ENCODE assay signal across 15 mouse cellular contexts in the genomic region with DNA sequence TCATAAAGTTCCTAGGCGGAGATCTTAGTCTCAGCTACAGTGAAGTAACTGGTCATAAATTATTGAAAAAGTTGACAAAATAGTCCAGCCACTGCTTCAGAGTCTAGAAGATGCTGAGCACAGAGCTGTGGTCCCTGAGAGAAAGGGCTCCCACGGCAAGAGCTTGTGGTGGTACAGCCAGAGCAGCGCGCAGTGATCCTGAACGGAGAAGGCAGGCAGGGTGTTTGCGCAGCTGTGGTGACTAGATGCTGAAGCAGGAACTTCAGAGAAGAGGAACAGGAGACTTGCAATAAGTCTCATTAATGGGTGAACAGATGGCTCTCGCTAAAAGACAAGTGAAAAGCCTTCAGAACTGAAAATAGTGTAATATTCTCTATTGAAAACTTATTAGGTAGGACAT.
A peak's percentile ranks its signal among the peaks of the same experiment; 100 is the strongest.
DNase-seq lines count a peak whose midpoint lies in the region; ATAC-seq lines count a peak whose summit lies in the region.
"Had no signal": no experiment of that assay in that cellular context is flagged by ENCODE, and none has a peak within 500 bp of the region (broad histone marks: within the 10 kb centered on the region; RNA-seq: fewer than 3 reads in every experiment).

No protein-coding gene starts in this region.

- 82% methylated on average over 7 of the region's 7 CpGs for WGBS in neural tube, embryonic 15.5 days
- WGBS in midbrain, embryonic 11.5 days: 89% methylated on average over 7 of the region's 7 CpGs

- no peak overlapping the region for H3K4me3 ChIP-seq in neural tube, embryonic 15.5 days (replicated peaks)
- H3K4me3 ChIP-seq in midbrain, embryonic 11.5 days (ENCODE audit: low read depth, low read length): no peak overlapping the region
- H3K4me3 ChIP-seq: heart, adult 2 months; limb, embryonic 15.5 days; lung, embryonic 15.5 days; midbrain, embryonic 12.5 days had no signal

- no peak overlapping the region for H3K4me2 ChIP-seq in neural tube, embryonic 15.5 days
- H3K4me2 ChIP-seq in midbrain, embryonic 11.5 days: no peak overlapping the region
- H3K4me2 ChIP-seq: limb, embryonic 15.5 days; lung, embryonic 15.5 days; midbrain, embryonic 12.5 days had no signal

- 0 out of 2 replicates have a peak, but pooled peaks cover under 1% of the 10 kb centered on the region for H3K4me1 ChIP-seq in neural tube, embryonic 15.5 days
- H3K4me1 ChIP-seq in midbrain, embryonic 11.5 days (ENCODE audit: control insufficient read depth, insufficient read depth, low read length): no peaks in the 10 kb centered on the region; the same call in 1 of the 2 replicates
- H3K4me1 ChIP-seq: midbrain, embryonic 12.5 days had no signal

- H3K36me3 ChIP-seq in neural tube, embryonic 15.5 days: no peaks in the 10 kb centered on the region
- H3K36me3 ChIP-seq in splenic B cell, adult 2 months (ENCODE audit: control insufficient read depth, insufficient read depth, low read length, poor library complexity, severe bottlenecking): no peaks in the 10 kb centered on the region
- no peaks in the 10 kb centered on the region for H3K36me3 ChIP-seq in midbrain, embryonic 11.5 days (ENCODE audit: control insufficient read depth, insufficient read depth, low read length)
- H3K36me3 ChIP-seq: limb, embryonic 15.5 days; lung, embryonic 15.5 days; midbrain, embryonic 12.5 days had no signal

- ATAC-seq in neural tube, embryonic 15.5 days (ENCODE audit: low FRiP score): no peak
- ATAC-seq in hematopoietic stem cell, adult 5-6 weeks (replicated peaks in 1 of 2; ENCODE audit: insufficient read depth in 1 of 2, low FRiP score in 2 of 2, low TSS enrichment in 1 of 2, low read depth in 1 of 2, poor library complexity in 2 of 2, severe bottlenecking in 2 of 2): peak; percentile 84 to 90
- no peak for ATAC-seq in midbrain, embryonic 11.5 days (ENCODE audit: low FRiP score)
- ATAC-seq: CD4-positive, CD25-positive, alpha-beta regulatory T cell, adult 4 months had no signal

- H3K27ac ChIP-seq in neural tube, embryonic 15.5 days (replicated peaks): no peak overlapping the region
- no peak overlapping the region for H3K27ac ChIP-seq in midbrain, embryonic 11.5 days (ENCODE audit: low read depth, low read length)
- H3K27ac ChIP-seq: heart, adult 2 months; limb, embryonic 15.5 days; lung, embryonic 15.5 days; midbrain, embryonic 12.5 days had no signal

- peak; percentile 29 for DNase-seq in neural tube, embryonic 10.5 days (ENCODE audit: extremely low spot score, low spot score)
- peak; percentile 44 to 62 for DNase-seq in kidney, postnatal 25 days
- peak; percentile 55 for DNase-seq in splenic B cell, adult 2 months (ENCODE audit: low read depth, low spot score)
- no peak for DNase-seq in testis, postnatal 10 days (ENCODE audit: low spot score)
- no peak for DNase-seq in adrenal gland, adult 2 months
- DNase-seq in midbrain, embryonic 11.5 days (ENCODE audit: low spot score, missing footprints): no peak
- DNase-seq: cerebellum, adult 18-20 months; heart, postnatal 14 days had no signal

- H3K9ac ChIP-seq in neural tube, embryonic 15.5 days (replicated peaks): no peak overlapping the region
- no peak overlapping the region for H3K9ac ChIP-seq in midbrain, embryonic 11.5 days (ENCODE audit: low read length)
- H3K9ac ChIP-seq: limb, embryonic 15.5 days; lung, embryonic 15.5 days; midbrain, embryonic 12.5 days had no signal

- H3K27me3 ChIP-seq in neural tube, embryonic 15.5 days (replicated peaks): no peaks in the 10 kb centered on the region
- no peaks in the 10 kb centered on the region for H3K27me3 ChIP-seq in splenic B cell, adult 2 months (ENCODE audit: control insufficient read depth, insufficient read depth, low read length, poor library complexity, severe bottlenecking)
- no peaks in the 10 kb centered on the region for H3K27me3 ChIP-seq in midbrain, embryonic 11.5 days (ENCODE audit: control insufficient read depth, insufficient read depth, low read length)
- H3K27me3 ChIP-seq: limb, embryonic 15.5 days; lung, embryonic 15.5 days; midbrain, embryonic 12.5 days had no signal

- H3K9me3 ChIP-seq in neural tube, embryonic 15.5 days (replicated peaks): no peaks in the 10 kb centered on the region
- no peaks in the 10 kb centered on the region for H3K9me3 ChIP-seq in midbrain, embryonic 11.5 days (ENCODE audit: control insufficient read depth, low read length)
- H3K9me3 ChIP-seq: limb, embryonic 15.5 days; lung, embryonic 15.5 days; midbrain, embryonic 12.5 days had no signal

Comparison
In these comparisons a context has a peak if more than half of its experiments do, and no peak if none do; other contexts are left out.
1. DNase-seq: peak in neural tube, embryonic 10.5 days (single experiment), kidney, postnatal 25 days (2 of 2) and splenic B cell, adult 2 months (single experiment); none in testis, postnatal 10 days (single experiment), adrenal gland, adult 2 months (single experiment) and midbrain, embryonic 11.5 days (single experiment).
2. ATAC-seq: peak in hematopoietic stem cell, adult 5-6 weeks (2 of 2); none in neural tube, embryonic 15.5 days (single experiment) and midbrain, embryonic 11.5 days (single experiment).